Mouse (Mus musculus): ENCODE data around the gene Lgalsl. TPM values are rescaled to one million over a fixed set of nuclear protein-coding genes. Genes with fewer than 3 reads are reported as not detected.

Gene Lgalsl
- polyA plus RNA-seq, 1 experiment from 2014 or later, result 34.8 TPM

- Histone ChIP-seq H3K9ac (no peak overlapping the region), H3K27ac (peak overlapping the region; percentile 87), H3K4me1 (replicated peaks) (peaks cover 22% of the 10 kb centered on the region), H3K36me3 (no peaks in the 10 kb centered on the region), H3K9me3 (replicated peaks) (no peaks in the 10 kb centered on the region), H3K27me3 (no peaks in the 10 kb centered on the region), H3K4me2 (peak overlapping the region; percentile 39), H3K4me3 (peak overlapping the region; percentile 27; the same call in 1 of the 2 replicates)
- no peak for ATAC-seq (replicated peaks; ENCODE audit: insufficient number of reproducible peaks, insufficient read depth, low FRiP score, low read depth)
- WGBS, result 61% methylated on average over 6 of the region's 6 CpGs
Observed at GRCm38 (mm10) chr11:20859858-20860257, 29.0 kb upstream of the Lgalsl start.

DNA sequence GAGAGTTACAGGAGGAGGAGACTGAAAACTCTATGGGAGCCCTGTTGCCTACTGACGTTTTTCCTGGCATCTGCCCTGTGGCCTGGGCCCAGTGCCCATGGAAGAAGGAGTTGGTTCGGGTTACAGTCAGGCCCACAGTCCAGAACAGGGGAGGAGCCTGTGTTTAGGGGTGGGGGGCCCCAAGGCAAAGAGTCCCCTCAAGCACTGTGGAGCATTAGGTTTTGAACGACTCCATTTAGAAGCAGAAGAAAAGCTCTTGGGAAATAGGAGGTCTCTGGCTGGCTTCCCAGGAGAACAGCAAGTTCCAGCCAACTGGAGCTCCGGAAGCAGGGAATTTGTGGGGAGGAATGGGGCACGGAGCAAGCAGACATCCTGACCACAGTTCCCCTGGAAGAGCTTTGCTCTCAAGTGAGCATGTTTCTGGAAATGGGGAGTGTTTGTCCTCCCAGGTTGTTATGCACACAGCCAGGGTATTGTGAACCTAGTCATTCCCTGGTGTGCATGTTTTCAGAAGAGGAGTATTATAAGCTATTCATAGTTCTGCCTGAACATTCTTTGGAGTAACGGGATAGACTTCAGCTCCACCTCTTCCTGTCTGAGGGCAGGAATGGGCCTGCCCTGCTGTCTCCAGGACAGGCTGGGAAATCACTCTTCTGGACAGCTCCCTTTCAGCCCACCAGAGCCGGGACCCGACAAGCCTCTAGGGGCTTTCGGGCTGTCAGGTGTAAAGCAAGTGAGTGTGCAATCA, 28.2 kb upstream of the Lgalsl start:
- peak overlapping the region; percentile 39 for H3K4me2 ChIP-seq
- no peaks in the 10 kb centered on the region for H3K36me3 ChIP-seq
- ATAC-seq (replicated peaks; ENCODE audit: insufficient number of reproducible peaks, insufficient read depth, low FRiP score, low read depth), result peak; percentile 86
- 5% methylated on average over 9 of the region's 9 CpGs for WGBS
- H3K27me3 ChIP-seq, result no peaks in the 10 kb centered on the region
- peak overlapping the region; percentile 87 for H3K27ac ChIP-seq
- H3K4me3 ChIP-seq, result peak overlapping the region; percentile 27
- H3K9me3 ChIP-seq (replicated peaks), result no peaks in the 10 kb centered on the region
- peaks cover 22% of the 10 kb centered on the region for H3K4me1 ChIP-seq (replicated peaks)
- no peak overlapping the region for H3K9ac ChIP-seq

DNA sequence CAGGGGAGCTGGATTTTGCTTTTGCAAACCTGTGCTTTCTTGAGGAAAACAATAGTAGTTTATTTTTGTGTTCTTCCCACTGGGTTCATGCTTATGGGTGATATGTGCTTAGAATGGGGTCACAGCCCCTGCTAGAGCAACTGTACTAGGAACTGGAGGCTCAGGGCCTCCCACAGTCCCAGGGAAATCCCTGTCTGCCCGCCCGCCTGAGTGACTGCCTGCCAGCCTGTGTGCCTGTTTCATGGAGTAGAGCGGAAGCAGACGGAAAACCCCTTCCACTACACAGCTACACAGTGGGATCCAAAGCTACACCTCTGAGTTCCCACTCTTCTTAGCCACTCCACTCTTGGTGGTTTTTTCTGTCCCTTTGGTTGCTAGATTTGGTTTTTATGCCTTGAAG, 27.1 kb upstream of the Lgalsl start:
- no peak overlapping the region for H3K4me3 ChIP-seq
- no peaks in the 10 kb centered on the region for H3K9me3 ChIP-seq (replicated peaks)
- 90% methylated on average over 4 of the region's 4 CpGs for WGBS
- H3K4me2 ChIP-seq, result no peak overlapping the region
- H3K27ac ChIP-seq, result peak overlapping the region; percentile 87
- no peaks in the 10 kb centered on the region for H3K27me3 ChIP-seq
- peaks cover 22% of the 10 kb centered on the region for H3K4me1 ChIP-seq (replicated peaks)
- no peak for ATAC-seq (replicated peaks; ENCODE audit: insufficient number of reproducible peaks, insufficient read depth, low FRiP score, low read depth)
- H3K36me3 ChIP-seq, result no peaks in the 10 kb centered on the region
- no peak overlapping the region for H3K9ac ChIP-seq

- Histone ChIP-seq H3K4me3 (no peak overlapping the region), H3K27me3 (no peaks in the 10 kb centered on the region), H3K9me3 (replicated peaks) (no peaks in the 10 kb centered on the region), H3K4me2 (no peak overlapping the region), H3K9ac (no peak overlapping the region), H3K27ac (no peak overlapping the region), H3K36me3 (no peaks in the 10 kb centered on the region), H3K4me1 (replicated peaks) (peaks cover 26% of the 10 kb centered on the region)
- ATAC-seq (replicated peaks; ENCODE audit: insufficient number of reproducible peaks, insufficient read depth, low FRiP score, low read depth), result no peak
- 77% methylated on average over 4 of the region's 4 CpGs for WGBS
Observed at GRCm38 (mm10) chr11:20854032-20854741, 23.3 kb upstream of the Lgalsl start.

DNA sequence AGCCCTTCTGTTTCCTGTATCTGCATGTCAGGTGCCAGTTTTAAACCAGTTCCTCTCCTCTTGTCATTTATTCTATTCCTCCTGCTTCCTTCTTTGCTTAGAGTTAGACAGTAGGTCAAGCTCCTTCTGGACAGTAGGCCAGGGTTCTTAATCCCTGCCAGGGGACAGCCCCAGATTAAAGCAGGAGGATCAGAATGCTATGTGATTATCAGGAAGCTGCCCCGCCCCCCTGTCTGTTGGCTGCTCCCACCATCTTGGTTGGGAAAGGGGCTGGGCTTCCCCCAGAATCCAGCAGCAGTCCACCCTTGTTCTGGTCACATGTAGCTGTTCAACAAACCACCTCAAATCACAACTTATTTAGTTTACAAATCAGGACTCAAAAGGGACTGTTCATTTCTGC, 19.3 kb upstream of the Lgalsl start:
- Histone ChIP-seq H3K4me2 (no peak overlapping the region), H3K27me3 (no peaks in the 10 kb centered on the region), H3K9me3 (replicated peaks) (no peaks in the 10 kb centered on the region), H3K36me3 (no peaks in the 10 kb centered on the region), H3K4me3 (no peak overlapping the region), H3K27ac (no peak overlapping the region), H3K9ac (no peak overlapping the region), H3K4me1 (replicated peaks) (peaks cover 5% of the 10 kb centered on the region)
- WGBS, result 80% methylated on average over 1 of the region's 1 CpGs
- no peak for ATAC-seq (replicated peaks; ENCODE audit: insufficient number of reproducible peaks, insufficient read depth, low FRiP score, low read depth)

- no peaks in the 10 kb centered on the region for H3K27me3 ChIP-seq
- no peak overlapping the region for H3K27ac ChIP-seq
- no peak for ATAC-seq (replicated peaks; ENCODE audit: insufficient number of reproducible peaks, insufficient read depth, low FRiP score, low read depth)
- H3K4me1 ChIP-seq (replicated peaks), result 0 out of 2 replicates have a peak, but pooled peaks cover 4% of the 10 kb centered on the region
- H3K36me3 ChIP-seq, result no peaks in the 10 kb centered on the region
- H3K4me2 ChIP-seq, result no peak overlapping the region
- H3K9me3 ChIP-seq (replicated peaks), result no peaks in the 10 kb centered on the region
- no peak overlapping the region for H3K9ac ChIP-seq
- H3K4me3 ChIP-seq, result no peak overlapping the region
- WGBS, result 64% methylated on average over 5 of the region's 5 CpGs
Observed at GRCm38 (mm10) chr11:20849403-20849802, 18.5 kb upstream of the Lgalsl start.

GRCm38 (mm10) chr11:20837366-20837765, 6.5 kb upstream of the Lgalsl start:
- H3K9ac ChIP-seq, result no peak overlapping the region
- no peak for ATAC-seq (replicated peaks; ENCODE audit: insufficient number of reproducible peaks, insufficient read depth, low FRiP score, low read depth)
- no peaks in the 10 kb centered on the region for H3K27me3 ChIP-seq
- H3K4me3 ChIP-seq, result no peak overlapping the region
- no peaks in the 10 kb centered on the region for H3K36me3 ChIP-seq
- no peaks in the 10 kb centered on the region for H3K4me1 ChIP-seq (replicated peaks)
- WGBS, result 74% methylated on average over 5 of the region's 5 CpGs
- H3K9me3 ChIP-seq (replicated peaks), result no peaks in the 10 kb centered on the region
- no peak overlapping the region for H3K4me2 ChIP-seq
- no peak overlapping the region for H3K27ac ChIP-seq

GRCm38 (mm10) chr11:20831600-20832137, 813 bp upstream of the Lgalsl start:
- Histone ChIP-seq H3K4me2 (peak overlapping the region; percentile 80), H3K4me3 (peak overlapping the region; percentile 92), H3K27me3 (no peaks in the 10 kb centered on the region), H3K9me3 (replicated peaks) (no peaks in the 10 kb centered on the region), H3K4me1 (replicated peaks) (peaks cover 14% of the 10 kb centered on the region), H3K27ac (peak overlapping the region; percentile 92; the same call in 1 of the 2 replicates), H3K36me3 (peaks cover 15% of the 10 kb centered on the region), H3K9ac (peak overlapping the region; percentile 95)
- no peak for ATAC-seq (replicated peaks; ENCODE audit: insufficient number of reproducible peaks, insufficient read depth, low FRiP score, low read depth)
- 26% methylated on average over 11 of the region's 11 CpGs for WGBS

GRCm38 (mm10) chr11:20829993-20830685, 717 bp downstream of the Lgalsl start:
- H3K4me3 ChIP-seq, result peak overlapping the region; percentile 92
- H3K4me1 ChIP-seq (replicated peaks), result peaks cover 14% of the 10 kb centered on the region
- H3K9me3 ChIP-seq (replicated peaks), result no peaks in the 10 kb centered on the region
- peak overlapping the region; percentile 92 for H3K27ac ChIP-seq
- no peak for ATAC-seq (replicated peaks; ENCODE audit: insufficient number of reproducible peaks, insufficient read depth, low FRiP score, low read depth)
- no peaks in the 10 kb centered on the region for H3K27me3 ChIP-seq
- H3K36me3 ChIP-seq, result peaks cover 25% of the 10 kb centered on the region
- 10% methylated on average over 23 of the region's 23 CpGs for WGBS
- peak overlapping the region; percentile 80 for H3K4me2 ChIP-seq
- H3K9ac ChIP-seq, result peak overlapping the region; percentile 95

DNA sequence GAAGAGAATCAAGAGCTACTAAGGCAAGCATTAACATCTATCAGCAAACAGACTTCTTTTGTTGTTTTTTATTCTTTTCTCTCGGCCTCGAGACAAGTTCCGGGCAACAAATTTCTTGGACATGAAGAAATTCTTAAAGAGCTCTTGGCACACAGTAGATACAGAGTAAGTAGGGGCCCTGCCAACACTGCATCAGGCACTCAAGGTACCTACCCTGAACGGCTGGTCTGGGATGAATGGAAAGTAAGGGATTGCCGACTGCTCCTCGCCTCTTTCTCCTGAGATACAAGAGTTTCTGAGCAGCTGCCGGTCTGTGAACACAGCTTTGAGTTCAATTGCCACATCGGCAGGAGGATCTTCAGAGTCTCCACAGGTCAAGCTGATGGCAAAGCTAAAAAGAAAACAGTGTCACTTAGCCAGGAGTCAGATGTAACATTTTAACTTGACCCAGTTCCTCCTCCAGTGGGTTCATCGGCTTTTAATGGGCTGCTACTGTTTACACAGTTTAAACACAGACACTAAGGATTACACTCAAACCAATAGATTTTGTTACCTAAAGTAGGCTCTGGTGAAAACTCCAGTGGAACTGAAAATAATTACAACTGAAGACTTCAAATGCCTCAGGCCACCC, 1.7 kb downstream of the Lgalsl start:
- Histone ChIP-seq H3K36me3 (peaks cover 28% of the 10 kb centered on the region), H3K4me2 (peak overlapping the region; percentile 80; the same call in 1 of the 2 replicates), H3K4me1 (replicated peaks) (peaks cover 14% of the 10 kb centered on the region), H3K4me3 (no peak overlapping the region), H3K27ac (no peak overlapping the region), H3K27me3 (no peaks in the 10 kb centered on the region), H3K9ac (no peak overlapping the region), H3K9me3 (replicated peaks) (no peaks in the 10 kb centered on the region)
- 70% methylated on average over 9 of the region's 9 CpGs for WGBS
- no peak for ATAC-seq (replicated peaks; ENCODE audit: insufficient number of reproducible peaks, insufficient read depth, low FRiP score, low read depth)

GRCm38 (mm10) chr11:20823961-20824360, 6.9 kb downstream of the Lgalsl start:
- Histone ChIP-seq H3K9ac (no peak overlapping the region), H3K4me3 (no peak overlapping the region), H3K4me2 (no peak overlapping the region), H3K27me3 (no peaks in the 10 kb centered on the region), H3K27ac (no peak overlapping the region), H3K9me3 (replicated peaks) (no peaks in the 10 kb centered on the region), H3K36me3 (peaks cover 28% of the 10 kb centered on the region), H3K4me1 (replicated peaks) (no peaks in the 10 kb centered on the region)
- ATAC-seq (replicated peaks; ENCODE audit: insufficient number of reproducible peaks, insufficient read depth, low FRiP score, low read depth), result no peak
- 76% methylated on average over 2 of the region's 2 CpGs for WGBS

All from heart, embryonic 15.5 days (tissue).